Mouse (Mus musculus) splenic B cell, adult 2 months (primary cell): ENCODE measurements around the gene Sipa1l2.
A peak's percentile ranks its signal among the peaks of the same experiment; 100 is the strongest.

ENCODE experiments used
- DNase-seq: peaks from one replicate; pipeline ENCODE4 v3.0.0-alpha.2; 2011; ENCODE audit warnings: low read depth, low spot score
- H3K27me3 ChIP-seq: 2 replicates; pipeline ENCODE4 v1.6.1; 2012; ENCODE audit warnings: mild to moderate bottlenecking, low read length, moderate library complexity, mixed read lengths; ENCODE audit not compliant: control insufficient read depth, poor library complexity, insufficient read depth, severe bottlenecking
- H3K36me3 ChIP-seq: 2 replicates; pipeline ENCODE4 v1.6.1; 2012; ENCODE audit warnings: mild to moderate bottlenecking, low read length, moderate library complexity, mixed read lengths; ENCODE audit not compliant: control insufficient read depth, poor library complexity, insufficient read depth, severe bottlenecking

Gene Sipa1l2

GRCm38 (mm10) chr8:125600033-125600686, 30.6 kb upstream of the Sipa1l2 start:
- no peaks in the 10 kb centered on the region for H3K36me3 ChIP-seq
- no peaks in the 10 kb centered on the region for H3K27me3 ChIP-seq
- DNase-seq = peak; percentile 6

GRCm38 (mm10) chr8:125595571-125596508, 26.2 kb upstream of the Sipa1l2 start:
- Histone ChIP-seq H3K36me3 (no peaks in the 10 kb centered on the region), H3K27me3 (no peaks in the 10 kb centered on the region)
- DNase-seq = no peak

- no peak for DNase-seq
- H3K36me3 ChIP-seq = no peaks in the 10 kb centered on the region
Measured at GRCm38 (mm10) chr8:125590363-125590762, 20.8 kb upstream of the Sipa1l2 start.

GRCm38 (mm10) chr8:125586587-125586986, 17.0 kb upstream of the Sipa1l2 start:
- H3K36me3 ChIP-seq = no peaks in the 10 kb centered on the region
- no peaks in the 10 kb centered on the region for H3K27me3 ChIP-seq
- no peak for DNase-seq

More at GRCm38 (mm10) chr8:125590363-125590762, 20.8 kb upstream of the Sipa1l2 start:
- H3K27me3 ChIP-seq = no peaks in the 10 kb centered on the region

- Histone ChIP-seq H3K27me3 (no peaks in the 10 kb centered on the region), H3K36me3 (no peaks in the 10 kb centered on the region)
- no peak for DNase-seq
Measured at GRCm38 (mm10) chr8:125584276-125584675, 14.7 kb upstream of the Sipa1l2 start.

- H3K27me3 ChIP-seq = no peaks in the 10 kb centered on the region
- DNase-seq = no peak
- H3K36me3 ChIP-seq = no peaks in the 10 kb centered on the region
Measured at GRCm38 (mm10) chr8:125580426-125580825, 10.8 kb upstream of the Sipa1l2 start.

GRCm38 (mm10) chr8:125576127-125576526, 6.5 kb upstream of the Sipa1l2 start:
- DNase-seq = no peak
- no peaks in the 10 kb centered on the region for H3K36me3 ChIP-seq
- H3K27me3 ChIP-seq = no peaks in the 10 kb centered on the region

- Histone ChIP-seq H3K36me3 (no peaks in the 10 kb centered on the region), H3K27me3 (no peaks in the 10 kb centered on the region)
- DNase-seq = peak; percentile 77
Measured at GRCm38 (mm10) chr8:125574280-125574679, 4.7 kb upstream of the Sipa1l2 start.

GRCm38 (mm10) chr8:125572246-125572645, 2.6 kb upstream of the Sipa1l2 start:
- Histone ChIP-seq H3K27me3 (no peaks in the 10 kb centered on the region), H3K36me3 (no peaks in the 10 kb centered on the region)
- no peak for DNase-seq

- Histone ChIP-seq H3K36me3 (no peaks in the 10 kb centered on the region), H3K27me3 (no peaks in the 10 kb centered on the region)
- DNase-seq = peak; percentile 70
Measured at GRCm38 (mm10) chr8:125570835-125571465, 1.3 kb upstream of the Sipa1l2 start.

- Histone ChIP-seq H3K36me3 (no peaks in the 10 kb centered on the region), H3K27me3 (no peaks in the 10 kb centered on the region)
- DNase-seq = no peak
Measured at GRCm38 (mm10) chr8:125570389-125570788, 781 bp upstream of the Sipa1l2 start.

GRCm38 (mm10) chr8:125568851-125569532, 616 bp downstream of the Sipa1l2 start:
- peak; percentile 74 for DNase-seq
- Histone ChIP-seq H3K36me3 (no peaks in the 10 kb centered on the region), H3K27me3 (no peaks in the 10 kb centered on the region)

- H3K27me3 ChIP-seq = no peaks in the 10 kb centered on the region
- peak; percentile 75 for DNase-seq
- no peaks in the 10 kb centered on the region for H3K36me3 ChIP-seq
Measured at GRCm38 (mm10) chr8:125568421-125568850, 1.2 kb downstream of the Sipa1l2 start.

- Histone ChIP-seq H3K27me3 (no peaks in the 10 kb centered on the region), H3K36me3 (no peaks in the 10 kb centered on the region)
- DNase-seq = peak; percentile 74
Measured at GRCm38 (mm10) chr8:125567569-125567968, 2.0 kb downstream of the Sipa1l2 start.
